Mouse (Mus musculus) kidney, embryonic 16.5 days (tissue): ENCODE data around the gene Bdh1. TPM values are rescaled to one million over a fixed set of nuclear protein-coding genes. Genes with fewer than 3 reads are reported as not detected.
A peak's percentile ranks its signal among the peaks of the same experiment; 100 is the strongest.
"Not testable (repeated sequence)": the region's sequence is repeated elsewhere in the genome, so short reads cannot be mapped to it uniquely, and the experiment has no call there.

ENCODE experiments used
- ATAC-seq: fragments of 200-750 bp; cut with Nextera tagmentation; 2 replicates; pipeline ENCODE4 v1.8.0; 2017; ENCODE audit warnings: moderate TSS enrichment; ENCODE audit not compliant: low FRiP score, low TSS enrichment
- H3K27ac ChIP-seq: fragments of 300-500 bp; sonication (generic); 2 replicates; pipeline ENCODE4 v1.5.1; 2014; ENCODE audit warnings: low read length
- H3K27me3 ChIP-seq: fragments of 300-500 bp; sonication (generic); 2 replicates; pipeline ENCODE4 v1.6.1; 2014; ENCODE audit warnings: low read length, control low read depth, mixed read lengths; ENCODE audit not compliant: insufficient read depth
- H3K36me3 ChIP-seq: fragments of 300-500 bp; sonication (generic); 2 replicates; pipeline ENCODE4 v1.6.1; 2014; ENCODE audit warnings: low read length, control low read depth, mixed read lengths; ENCODE audit not compliant: insufficient read depth
- H3K4me1 ChIP-seq: fragments of 300-500 bp; sonication (generic); 2 replicates; pipeline ENCODE4 v1.6.1; 2014; ENCODE audit warnings: low read length, control low read depth, mixed read lengths; ENCODE audit not compliant: insufficient read depth
- H3K4me2 ChIP-seq: fragments of 300-500 bp; sonication (generic); replicated peaks from 2 replicates; pipeline ENCODE4 v1.6.1; 2014; ENCODE audit warnings: low read depth, low read length
- H3K4me3 ChIP-seq: fragments of 300-500 bp; sonication (generic); 2 replicates; pipeline ENCODE4 v1.5.1; 2014; ENCODE audit warnings: mild to moderate bottlenecking, low read length
- H3K9ac ChIP-seq: fragments of 300-500 bp; sonication (generic); replicated peaks from 2 replicates; pipeline ENCODE4 v1.6.1; 2014; ENCODE audit warnings: low read length
- H3K9me3 ChIP-seq: fragments of 300-500 bp; sonication (generic); 2 replicates; pipeline ENCODE4 v1.6.1; 2016; ENCODE audit warnings: low read length, control low read depth
- WGBS: fragments of 180-500 bp; shearing (Covaris S2); extraction: QIAGEN DNeasy Blood & Tissue Kit; methylation state at CpG from one replicate; pipeline ENCODE4 v1.1.7; 2014; 5-methylcytosine and 5-hydroxymethylcytosine counted together
- polyA plus RNA-seq: library from polyadenylated mRNA; unstranded; fragments of >200 nt; fragmentation: Nextera tagmentation; extraction: Ambion mirVana; gene quantifications from 2 replicates; pipeline ENCODE4 v1.2.1, GENCODE M21; 2015

Gene Bdh1
- polyA plus RNA-seq, 1 experiment from 2014 or later = 37.1 TPM

DNA sequence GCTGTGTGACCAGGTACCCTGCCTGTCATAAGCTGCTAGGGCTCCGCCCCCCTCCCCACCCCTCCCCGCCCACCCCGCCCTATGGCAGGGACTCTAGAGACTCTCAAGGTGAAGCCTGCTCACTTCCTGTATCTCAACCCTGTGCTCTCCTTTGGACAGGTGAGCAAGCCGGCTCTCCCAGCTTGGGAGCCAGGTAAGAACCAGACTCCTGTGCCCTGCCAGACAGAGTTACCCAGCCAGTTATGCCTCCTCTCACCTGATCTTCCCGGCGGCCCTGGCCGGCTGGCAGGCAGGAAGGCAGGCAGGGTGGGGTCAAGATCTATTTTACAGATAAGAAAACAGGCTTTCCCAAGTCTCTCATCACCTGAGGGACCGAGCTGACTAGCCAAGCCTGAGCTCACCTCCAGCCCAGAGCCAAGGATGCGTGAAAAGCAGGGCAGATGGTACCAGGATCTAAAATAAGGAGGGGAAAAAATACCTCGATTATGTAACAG lies 37.9 kb downstream of the Bdh1 start:
- WGBS = 21% methylated on average over 10 of the region's 10 CpGs
- no peaks in the 10 kb centered on the region for H3K27me3 ChIP-seq
- ATAC-seq = peak; percentile 85
- no peak overlapping the region for H3K4me2 ChIP-seq
- no peaks in the 10 kb centered on the region for H3K36me3 ChIP-seq
- peak overlapping the region; percentile 34; the same call in 1 of the 2 replicates for H3K27ac ChIP-seq
- no peak overlapping the region for H3K4me3 ChIP-seq
- H3K9me3 ChIP-seq = no peaks in the 10 kb centered on the region
- H3K9ac ChIP-seq = 0 out of 2 replicates have a peak overlapping the region, but pooled peaks have one; percentile 10
- peaks cover 12% of the 10 kb centered on the region for H3K4me1 ChIP-seq

DNA sequence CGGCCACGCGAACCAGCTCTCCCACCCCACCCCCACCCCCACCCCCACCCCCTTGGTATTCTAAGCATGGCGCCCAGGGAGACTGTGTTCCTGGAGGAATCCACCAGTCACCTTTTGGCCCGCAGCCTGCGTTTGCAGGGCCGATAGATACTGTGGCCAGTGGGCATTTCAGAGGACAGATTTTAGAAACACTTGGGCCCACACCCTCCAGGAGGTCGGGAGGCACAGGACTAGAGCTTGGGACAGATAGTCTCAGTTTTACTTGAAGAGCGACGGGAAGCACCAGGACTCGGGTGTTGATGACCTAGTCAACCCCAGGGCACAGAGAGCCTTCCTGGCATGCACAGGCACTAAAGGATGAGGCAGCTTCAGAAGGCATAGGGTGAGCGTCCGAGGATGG lies 38.4 kb downstream of the Bdh1 start:
- no peak overlapping the region for H3K4me3 ChIP-seq
- H3K4me1 ChIP-seq = peaks cover 12% of the 10 kb centered on the region
- H3K9ac ChIP-seq = no peak overlapping the region
- H3K27ac ChIP-seq = peak overlapping the region; percentile 48
- WGBS = 45% methylated on average over 13 of the region's 13 CpGs
- H3K27me3 ChIP-seq = no peaks in the 10 kb centered on the region
- no peaks in the 10 kb centered on the region for H3K9me3 ChIP-seq
- no peak overlapping the region for H3K4me2 ChIP-seq
- ATAC-seq = no peak
- no peaks in the 10 kb centered on the region for H3K36me3 ChIP-seq

DNA sequence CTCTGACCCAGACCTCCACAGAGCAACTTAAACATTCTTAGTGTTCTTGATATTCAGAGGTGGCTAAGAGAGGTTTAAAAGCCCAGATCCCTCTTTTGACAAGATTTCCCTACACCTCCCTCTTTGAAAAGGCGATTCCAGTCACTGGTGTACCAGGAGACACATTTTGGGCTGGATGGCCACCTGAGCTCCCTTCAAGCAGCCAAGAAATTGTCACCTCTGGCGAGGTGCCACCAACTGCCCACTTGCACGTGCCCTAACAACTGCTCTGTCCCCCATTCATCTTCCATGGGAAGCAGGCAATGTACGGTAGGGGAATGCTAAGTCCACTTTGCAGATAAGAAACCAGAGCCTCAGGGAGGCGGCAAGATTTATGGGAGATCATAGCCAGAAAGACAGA lies 39.0 kb downstream of the Bdh1 start:
- no peaks in the 10 kb centered on the region for H3K9me3 ChIP-seq
- no peak for ATAC-seq
- H3K4me1 ChIP-seq = peaks cover 12% of the 10 kb centered on the region
- no peak overlapping the region for H3K9ac ChIP-seq
- H3K4me3 ChIP-seq = no peak overlapping the region
- 57% methylated on average over 5 of the region's 5 CpGs for WGBS
- no peak overlapping the region for H3K4me2 ChIP-seq
- H3K27ac ChIP-seq = peak overlapping the region; percentile 48; the same call in 1 of the 2 replicates
- no peaks in the 10 kb centered on the region for H3K36me3 ChIP-seq
- H3K27me3 ChIP-seq = no peaks in the 10 kb centered on the region

DNA sequence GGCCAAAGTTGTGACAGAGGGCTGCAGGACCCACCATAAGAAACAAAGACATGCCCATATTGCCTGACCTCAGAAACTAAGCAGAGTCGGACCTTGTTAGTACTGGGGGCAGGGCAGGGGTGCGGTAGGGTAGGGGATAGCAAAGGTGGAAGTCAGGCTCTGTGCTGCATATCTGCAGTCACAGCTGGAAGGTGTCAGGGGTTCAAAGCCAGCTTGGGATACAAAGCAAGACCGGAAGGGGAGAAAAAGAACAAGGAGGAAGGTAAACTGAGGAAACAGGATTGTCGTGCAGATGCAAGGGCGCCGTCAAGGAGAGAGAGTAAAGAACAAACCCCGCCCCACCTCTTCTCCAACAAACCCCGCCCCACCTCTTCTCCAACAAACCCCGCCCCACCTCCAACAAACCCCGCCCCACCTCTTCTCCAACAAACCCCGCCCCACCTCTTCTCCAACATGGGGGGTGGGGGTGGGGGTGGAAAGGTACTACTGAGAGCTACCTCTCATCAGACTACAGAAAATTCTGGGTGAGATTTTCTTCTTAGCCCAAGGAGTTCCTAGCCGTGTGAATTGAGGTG lies 40.1 kb downstream of the Bdh1 start:
- no peak overlapping the region for H3K9ac ChIP-seq
- WGBS = 38% methylated on average over 12 of the region's 12 CpGs
- H3K4me1 ChIP-seq = peaks cover 12% of the 10 kb centered on the region
- no peak overlapping the region for H3K4me2 ChIP-seq
- H3K27ac ChIP-seq = no peak overlapping the region
- ATAC-seq = no peak
- no peaks in the 10 kb centered on the region for H3K27me3 ChIP-seq
- no peak overlapping the region for H3K4me3 ChIP-seq
- no peaks in the 10 kb centered on the region for H3K36me3 ChIP-seq
- H3K9me3 ChIP-seq = no peaks in the 10 kb centered on the region

DNA sequence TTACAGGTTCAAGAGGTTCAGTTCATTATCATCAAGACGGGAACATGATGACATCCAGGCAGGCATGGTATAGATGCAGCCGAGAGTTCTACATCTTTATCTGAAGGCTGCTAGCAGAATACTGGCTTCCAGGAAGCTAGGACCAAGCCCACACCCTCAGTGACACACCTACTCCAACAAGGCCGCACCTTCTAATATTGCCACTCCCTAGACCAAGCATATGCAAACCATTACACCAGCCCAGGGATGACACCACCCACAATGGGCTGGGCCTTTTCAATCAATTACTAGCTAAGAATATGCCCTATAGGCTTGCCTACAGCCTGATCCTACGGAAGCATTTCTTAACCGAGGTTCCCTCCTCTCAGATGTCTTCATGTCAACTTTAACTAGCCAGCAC lies 42.9 kb downstream of the Bdh1 start:
- Histone ChIP-seq H3K4me3 (no peak overlapping the region), H3K4me1 (peaks cover under 1% of the 10 kb centered on the region; the same call in 1 of the 2 replicates), H3K27me3 (no peaks in the 10 kb centered on the region), H3K4me2 (no peak overlapping the region), H3K9ac (no peak overlapping the region), H3K9me3 (no peaks in the 10 kb centered on the region), H3K27ac (no peak overlapping the region), H3K36me3 (no peaks in the 10 kb centered on the region)
- 86% methylated on average over 5 of the region's 5 CpGs for WGBS
- ATAC-seq = no peak

DNA sequence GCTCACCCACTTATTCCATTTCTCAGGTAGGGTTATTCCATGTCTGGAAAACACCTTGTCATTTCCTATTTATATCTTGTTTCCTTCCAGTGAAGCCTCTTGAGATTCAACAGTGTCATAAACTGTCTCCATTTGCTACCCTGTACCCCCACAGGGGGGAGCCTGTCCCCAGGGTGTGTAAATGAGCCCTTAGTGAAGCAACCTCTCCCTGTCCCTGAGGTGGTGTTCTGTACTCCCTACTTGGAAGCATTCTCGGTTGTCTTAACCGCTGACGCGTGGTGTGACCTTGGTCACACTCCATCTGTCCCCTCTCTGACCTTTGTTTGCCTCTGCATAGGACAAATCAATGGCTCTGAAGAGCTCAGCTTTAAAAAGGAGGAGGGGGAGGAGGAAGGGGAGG lies 43.5 kb downstream of the Bdh1 start:
- Histone ChIP-seq H3K36me3 (no peaks in the 10 kb centered on the region), H3K4me2 (no peak overlapping the region), H3K4me1 (no peaks in the 10 kb centered on the region), H3K4me3 (no peak overlapping the region), H3K27ac (no peak overlapping the region), H3K9ac (no peak overlapping the region), H3K27me3 (no peaks in the 10 kb centered on the region), H3K9me3 (no peaks in the 10 kb centered on the region)
- 23% methylated on average over 4 of the region's 4 CpGs for WGBS
- ATAC-seq = peak; percentile 64

- Histone ChIP-seq H3K4me1 (no peaks in the 10 kb centered on the region), H3K9me3 (no peaks in the 10 kb centered on the region), H3K36me3 (no peaks in the 10 kb centered on the region), H3K4me2 (no peak overlapping the region), H3K27ac (no peak overlapping the region), H3K4me3 (no peak overlapping the region), H3K9ac (no peak overlapping the region), H3K27me3 (no peaks in the 10 kb centered on the region)
- WGBS = 54% methylated on average over 5 of the region's 5 CpGs
- no peak for ATAC-seq
Observed at GRCm38 (mm10) chr16:31466106-31466505, 44.0 kb downstream of the Bdh1 start.

GRCm38 (mm10) chr16:31470819-31471218 lies 48.7 kb downstream of the Bdh1 start:
- not testable (repeated sequence) for H3K27ac ChIP-seq, H3K36me3 ChIP-seq, H3K4me3 ChIP-seq, H3K9me3 ChIP-seq, ATAC-seq, H3K4me2 ChIP-seq, H3K4me1 ChIP-seq, H3K27me3 ChIP-seq, H3K9ac ChIP-seq
- 93% methylated on average over 4 of the region's 4 CpGs for WGBS

DNA sequence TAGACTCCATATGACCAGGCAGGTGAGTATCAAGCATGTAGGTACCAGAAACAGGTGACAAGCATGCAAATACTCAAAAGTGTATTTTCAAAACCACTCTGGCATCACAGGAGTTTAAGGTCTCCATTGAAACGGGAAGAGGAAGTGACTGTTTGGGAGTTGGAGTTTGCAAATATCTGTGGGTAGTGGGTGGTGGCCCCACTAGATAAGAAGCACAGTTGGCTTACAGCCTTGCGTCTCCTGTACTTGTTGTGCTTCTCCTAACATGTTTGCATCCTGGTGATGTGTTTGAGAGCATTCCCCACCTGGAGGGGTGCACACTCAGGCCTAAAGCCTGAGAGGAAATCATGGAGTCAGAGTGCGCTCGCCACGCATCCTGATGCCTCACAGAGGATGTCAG lies 49.9 kb downstream of the Bdh1 start:
- Histone ChIP-seq H3K4me3 (no peak overlapping the region), H3K27ac (no peak overlapping the region), H3K4me2 (no peak overlapping the region), H3K9ac (no peak overlapping the region), H3K27me3 (no peaks in the 10 kb centered on the region), H3K9me3 (no peaks in the 10 kb centered on the region), H3K4me1 (peaks cover under 1% of the 10 kb centered on the region; the same call in 1 of the 2 replicates), H3K36me3 (no peaks in the 10 kb centered on the region)
- 87% methylated on average over 5 of the region's 5 CpGs for WGBS
- ATAC-seq = no peak

DNA sequence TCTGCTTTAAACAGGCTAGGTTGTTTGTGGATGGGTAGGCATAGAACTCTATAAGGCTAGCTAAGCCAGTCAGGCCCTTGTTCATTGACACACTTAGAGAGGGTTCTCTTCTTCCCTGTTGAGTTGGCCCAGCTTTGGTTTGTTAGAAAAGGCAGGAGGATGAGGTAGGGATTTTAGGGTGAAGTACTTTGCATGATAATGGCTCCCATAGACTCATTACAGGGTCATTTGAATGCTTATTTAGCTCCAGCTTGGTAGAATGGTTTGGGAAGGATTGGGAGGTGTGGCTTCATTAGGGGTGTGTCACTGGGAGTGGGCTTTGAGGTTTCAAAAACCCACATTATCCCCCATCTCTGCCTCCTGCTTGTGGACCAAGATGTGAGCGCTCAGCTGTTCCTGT lies 51.1 kb downstream of the Bdh1 start:
- Histone ChIP-seq H3K36me3 (no peaks in the 10 kb centered on the region), H3K9me3 (no peaks in the 10 kb centered on the region), H3K27ac (no peak overlapping the region), H3K9ac (no peak overlapping the region), H3K4me3 (no peak overlapping the region), H3K27me3 (no peaks in the 10 kb centered on the region), H3K4me1 (peaks cover 4% of the 10 kb centered on the region; the same call in 1 of the 2 replicates), H3K4me2 (no peak overlapping the region)
- no peak for ATAC-seq
- WGBS = 96% methylated on average over 1 of the region's 1 CpGs
